7 mouse cellular contexts compared by ENCODE assay signal in genomic region chr19:24961172-24961962, GRCm38 (mm10). TPM values are rescaled to one million over a fixed set of nuclear protein-coding genes. Genes with fewer than 3 reads are reported as not detected.
DNase-seq lines count a peak whose midpoint lies in the region; ATAC-seq lines count a peak whose summit lies in the region.

Gene Cbwd1 (minus strand): TSS chr19:24961610.

- peak within 1 kb of the TSS; percentile 73 for H3K9ac ChIP-seq in embryonic facial prominence, embryonic 11.5 days (replicated peaks; ENCODE audit: low read length)
- H3K9ac ChIP-seq in midbrain, embryonic 13.5 days (replicated peaks): peak within 1 kb of the TSS; percentile 81

- peak within 1 kb of the TSS; percentile 54 for H3K4me2 ChIP-seq in embryonic facial prominence, embryonic 11.5 days (ENCODE audit: low read depth, low read length)
- peak within 1 kb of the TSS; percentile 66 for H3K4me2 ChIP-seq in midbrain, embryonic 13.5 days (replicated peaks)

- H3K36me3 ChIP-seq in embryonic facial prominence, embryonic 11.5 days (replicated peaks; ENCODE audit: control insufficient read depth, insufficient read depth, low read depth, low read length): no peaks in the 10 kb centered on the region
- H3K36me3 ChIP-seq in limb, embryonic 10.5 days: peaks cover 13% of the 10 kb centered on the region
- peaks cover under 1% of the 10 kb centered on the region; the same call in 1 of the 2 replicates for H3K36me3 ChIP-seq in midbrain, embryonic 13.5 days

- DNase-seq in adrenal gland, postnatal 14 days: peak; percentile 99
- DNase-seq in embryonic facial prominence, embryonic 11.5 days (ENCODE audit: low spot score): peak; percentile 99
- DNase-seq in kidney, adult 11 months: peak; percentile 98
- DNase-seq in limb, embryonic 10.5 days (ENCODE audit: low spot score): peak; percentile 99
- DNase-seq in spleen, adult 12 weeks (ENCODE audit: low spot score): peak; percentile 99

- H3K4me1 ChIP-seq in embryonic facial prominence, embryonic 11.5 days (ENCODE audit: control insufficient read depth, insufficient read depth, low read length): no peaks in the 10 kb centered on the region
- H3K4me1 ChIP-seq in limb, embryonic 10.5 days: peaks cover 8% of the 10 kb centered on the region
- peaks cover 12% of the 10 kb centered on the region for H3K4me1 ChIP-seq in midbrain, embryonic 13.5 days (replicated peaks)

- H3K27ac ChIP-seq in embryonic facial prominence, embryonic 11.5 days (replicated peaks; ENCODE audit: low read depth, low read length): no peak within 1 kb of the TSS
- peak within 1 kb of the TSS; percentile 73 for H3K27ac ChIP-seq in limb, embryonic 10.5 days
- peak within 1 kb of the TSS; percentile 45; the same call in 1 of the 2 replicates for H3K27ac ChIP-seq in midbrain, embryonic 13.5 days

- under 1% methylated on average over 36 of the region's 36 CpGs for WGBS in embryonic facial prominence, embryonic 11.5 days
- under 1% methylated on average over 36 of the region's 36 CpGs for WGBS in limb, embryonic 10.5 days
- WGBS in midbrain, embryonic 13.5 days: under 1% methylated on average over 36 of the region's 36 CpGs

- no peaks in the 10 kb centered on the region for H3K9me3 ChIP-seq in embryonic facial prominence, embryonic 11.5 days (replicated peaks; ENCODE audit: control insufficient read depth, low read length)
- H3K9me3 ChIP-seq in limb, embryonic 10.5 days (replicated peaks): no peaks in the 10 kb centered on the region
- H3K9me3 ChIP-seq in midbrain, embryonic 13.5 days: no peaks in the 10 kb centered on the region

- H3K4me3 ChIP-seq in embryonic facial prominence, embryonic 11.5 days (ENCODE audit: low read depth, low read length): peak within 1 kb of the TSS; percentile 72
- H3K4me3 ChIP-seq in limb, embryonic 10.5 days: peak within 1 kb of the TSS; percentile 73
- peak within 1 kb of the TSS; percentile 71 for H3K4me3 ChIP-seq in midbrain, embryonic 13.5 days (replicated peaks)

- no peaks in the 10 kb centered on the region for H3K27me3 ChIP-seq in embryonic facial prominence, embryonic 11.5 days (ENCODE audit: control insufficient read depth, insufficient read depth, low read length)
- no peaks in the 10 kb centered on the region for H3K27me3 ChIP-seq in limb, embryonic 10.5 days (ENCODE audit: low read depth, poor library complexity, severe bottlenecking)
- no peaks in the 10 kb centered on the region for H3K27me3 ChIP-seq in midbrain, embryonic 13.5 days

- peak; percentile 99 for ATAC-seq in embryonic facial prominence, embryonic 11.5 days (replicated peaks; ENCODE audit: insufficient number of reproducible peaks, low FRiP score, low TSS enrichment, low read depth)
- peak; percentile 99 for ATAC-seq in granulocyte monocyte progenitor cell, adult 5-6 weeks (replicated peaks; ENCODE audit: poor library complexity, severe bottlenecking)
- peak; percentile 99 for ATAC-seq in midbrain, embryonic 13.5 days

RNA-seq across cellular contexts. Expression of gene Cbwd1, which starts in this region (rescaled TPM):
- 11.8 and 12.2 TPM in 2 replicates for total RNA-seq in adrenal gland, postnatal 14 days (2021)
- 19.9 and 22.5 TPM in 2 replicates for polyA plus RNA-seq in embryonic facial prominence, embryonic 11.5 days (2014; fragmentation: Nextera tagmentation; extraction: Ambion mirVana)
- 5.3 and 14.2 TPM in 2 replicates for total RNA-seq in granulocyte monocyte progenitor cell, adult 5-6 weeks (2014; fragmentation: Nextera tagmentation)
- 24.6 and 37.7 TPM in 2 replicates for total RNA-seq in granulocyte monocyte progenitor cell, adult 5-6 weeks (2017)
- 23.6 and 24.2 TPM in 2 replicates for polyA plus RNA-seq in limb, embryonic 10.5 days (2016; fragmentation: Nextera tagmentation; extraction: Ambion mirVana)
- 16.3 and 18.7 TPM in 2 replicates for polyA plus RNA-seq in midbrain, embryonic 13.5 days (2015; fragmentation: Nextera tagmentation; extraction: Ambion mirVana)
